Mouse (Mus musculus): ENCODE results near the gene Scn9a.

- TF ChIP-seq CTCF (IDR thresholded peaks at IDR 0.05; ENCODE audit: control insufficient read depth, insufficient read depth, low read length) (no peak), POLR2A (IDR thresholded peaks at IDR 0.05; ENCODE audit: borderline replicate concordance, control insufficient read depth, low read depth, low read length) (no peak)
Measured at GRCm38 (mm10) chr2:66597313-66597712, 37.4 kb downstream of the Scn9a start.
